Mouse (Mus musculus): ENCODE results near the gene Papolg. TPM values are rescaled to one million over a fixed set of nuclear protein-coding genes. Genes with fewer than 3 reads are reported as not detected.

Gene Papolg
- polyA plus RNA-seq, 1 experiment from 2014 or later = 22.8 TPM

GRCm38 (mm10) chr11:23853306-23853705 is 41.7 kb downstream of the Papolg start:
- H3K9ac ChIP-seq = no peak overlapping the region
- no peak for ATAC-seq (ENCODE audit: insufficient number of reproducible peaks, insufficient read depth, low FRiP score, low TSS enrichment)
- 67% methylated on average over 5 of the region's 5 CpGs for WGBS
- peaks cover 20% of the 10 kb centered on the region; the same call in 1 of the 2 replicates for H3K36me3 ChIP-seq
- no peaks in the 10 kb centered on the region for H3K4me1 ChIP-seq
- H3K9me3 ChIP-seq = no peaks in the 10 kb centered on the region
- H3K4me2 ChIP-seq (replicated peaks) = no peak overlapping the region
- no peak overlapping the region for H3K4me3 ChIP-seq
- H3K27me3 ChIP-seq = no peaks in the 10 kb centered on the region
- no peak overlapping the region for H3K27ac ChIP-seq

DNA sequence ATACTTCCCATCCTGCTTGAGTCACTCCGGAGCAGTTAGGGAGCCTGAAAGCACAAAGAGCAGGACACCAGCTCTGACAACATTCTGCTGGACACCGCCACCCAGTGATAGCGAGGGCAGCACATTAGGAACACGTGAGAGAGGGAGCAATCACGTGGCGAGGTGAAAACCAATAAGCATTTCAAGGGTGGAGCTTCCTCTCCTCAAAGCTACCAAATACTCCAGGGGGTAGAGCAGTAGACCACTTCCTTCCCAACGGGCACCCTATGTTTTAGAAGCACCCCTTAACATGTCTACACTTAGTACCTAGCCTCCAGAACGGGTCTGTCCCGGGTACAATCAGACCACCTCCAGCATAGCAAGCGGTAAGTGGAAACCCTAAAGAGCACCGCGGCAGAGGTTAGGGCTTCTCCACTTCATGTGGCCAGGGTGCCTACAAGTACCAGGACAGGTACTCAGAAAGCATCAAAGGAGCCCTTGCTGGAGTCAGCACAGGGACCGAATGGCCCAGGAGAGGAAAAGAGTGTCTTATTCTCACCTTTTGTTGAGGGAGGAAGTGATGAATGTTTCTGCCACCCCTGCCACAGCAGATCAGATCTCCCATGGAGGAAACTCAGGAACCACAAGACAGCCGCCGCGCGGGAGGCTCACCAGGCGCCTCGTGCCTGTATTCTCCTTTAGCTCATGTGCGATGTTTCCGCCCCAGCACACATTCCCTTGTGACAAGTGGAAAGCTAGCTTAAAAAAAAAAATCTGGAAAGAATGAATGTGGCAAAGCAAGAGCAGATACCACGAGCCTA is 48.8 kb downstream of the Papolg start:
- H3K4me1 ChIP-seq = no peaks in the 10 kb centered on the region
- no peak overlapping the region for H3K4me3 ChIP-seq
- H3K9ac ChIP-seq = no peak overlapping the region
- H3K27ac ChIP-seq = no peak overlapping the region
- H3K36me3 ChIP-seq = no peaks in the 10 kb centered on the region
- no peaks in the 10 kb centered on the region for H3K9me3 ChIP-seq
- no peaks in the 10 kb centered on the region for H3K27me3 ChIP-seq
- H3K4me2 ChIP-seq (replicated peaks) = no peak overlapping the region
- no peak for ATAC-seq (ENCODE audit: insufficient number of reproducible peaks, insufficient read depth, low FRiP score, low TSS enrichment)
- WGBS = 68% methylated on average over 22 of the region's 22 CpGs

DNA sequence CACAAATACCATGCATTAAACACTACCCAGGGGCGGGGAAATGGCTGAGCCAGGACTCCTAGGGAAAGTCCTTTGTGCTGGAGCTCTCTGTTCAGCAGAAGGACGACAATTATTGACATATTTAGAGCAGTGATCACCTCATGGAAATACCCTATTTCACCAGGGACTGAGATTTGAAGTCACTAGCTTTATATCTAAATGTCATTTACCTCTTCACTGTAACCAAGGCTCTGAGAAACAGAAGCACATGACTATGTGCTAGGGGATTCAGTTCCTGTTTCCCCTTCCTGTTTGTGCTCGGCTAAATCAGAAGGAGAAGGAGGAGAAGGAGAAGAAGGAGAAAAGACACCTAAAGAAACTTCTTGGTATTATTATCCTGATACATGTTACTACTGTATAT is 71.8 kb downstream of the Papolg start:
- 75% methylated on average over 3 of the region's 3 CpGs for WGBS

DNA sequence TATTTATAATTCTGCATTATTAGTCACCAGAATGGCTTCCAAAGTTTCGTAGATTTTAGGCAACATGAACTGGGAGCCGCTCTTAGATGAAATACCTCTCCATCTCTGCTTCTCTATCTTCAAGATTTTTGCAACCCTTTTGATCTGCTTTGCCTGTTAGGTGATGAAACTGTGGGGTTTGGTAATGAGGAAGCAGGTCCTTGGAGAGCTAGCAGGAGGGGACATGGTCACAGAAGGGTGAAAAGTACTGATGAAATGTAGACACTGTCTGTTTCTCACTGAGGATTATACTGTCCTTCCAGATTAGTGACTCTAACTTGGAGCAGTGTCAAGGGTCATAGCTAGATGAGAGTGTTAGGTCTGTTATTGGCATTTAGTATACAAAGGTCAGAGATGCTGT is 73.4 kb downstream of the Papolg start:
- no peak overlapping the region for H3K9ac ChIP-seq
- H3K27ac ChIP-seq = no peak overlapping the region
- no peaks in the 10 kb centered on the region for H3K27me3 ChIP-seq
- no peak for ATAC-seq (ENCODE audit: insufficient number of reproducible peaks, insufficient read depth, low FRiP score, low TSS enrichment)
- no peaks in the 10 kb centered on the region for H3K9me3 ChIP-seq
- whole genome bisulfite sequencing = 82% methylated on average over 2 of the region's 2 CpGs
- no peak overlapping the region for H3K4me3 ChIP-seq
- H3K36me3 ChIP-seq = no peaks in the 10 kb centered on the region
- no peak overlapping the region for H3K4me2 ChIP-seq (replicated peaks)
- H3K4me1 ChIP-seq = no peaks in the 10 kb centered on the region

More for the DNA sequence above, 71.8 kb downstream of the Papolg start:
- no peak for ATAC-seq (ENCODE audit: insufficient number of reproducible peaks, insufficient read depth, low FRiP score, low TSS enrichment)
- Histone ChIP-seq H3K9me3 (no peaks in the 10 kb centered on the region), H3K4me2 (replicated peaks) (no peak overlapping the region), H3K4me3 (no peak overlapping the region), H3K27ac (no peak overlapping the region), H3K36me3 (no peaks in the 10 kb centered on the region), H3K4me1 (no peaks in the 10 kb centered on the region), H3K27me3 (no peaks in the 10 kb centered on the region), H3K9ac (no peak overlapping the region)

GRCm38 (mm10) chr11:23820977-23821376 is 74.1 kb downstream of the Papolg start:
- Histone ChIP-seq H3K36me3 (no peaks in the 10 kb centered on the region), H3K4me2 (replicated peaks) (no peak overlapping the region), H3K4me1 (no peaks in the 10 kb centered on the region), H3K4me3 (no peak overlapping the region), H3K9ac (no peak overlapping the region), H3K9me3 (no peaks in the 10 kb centered on the region), H3K27ac (no peak overlapping the region), H3K27me3 (no peaks in the 10 kb centered on the region)
- WGBS = 77% methylated on average over 2 of the region's 2 CpGs
- no peak for ATAC-seq (ENCODE audit: insufficient number of reproducible peaks, insufficient read depth, low FRiP score, low TSS enrichment)

GRCm38 (mm10) chr11:23818745-23819144 is 76.3 kb downstream of the Papolg start:
- 67% methylated on average over 1 of the region's 1 CpGs for WGBS
- no peaks in the 10 kb centered on the region for H3K36me3 ChIP-seq
- no peak overlapping the region for H3K4me2 ChIP-seq (replicated peaks)
- H3K4me1 ChIP-seq = no peaks in the 10 kb centered on the region
- H3K27ac ChIP-seq = no peak overlapping the region
- H3K9me3 ChIP-seq = no peaks in the 10 kb centered on the region
- no peaks in the 10 kb centered on the region for H3K27me3 ChIP-seq
- no peak overlapping the region for H3K4me3 ChIP-seq
- no peak for ATAC-seq (ENCODE audit: insufficient number of reproducible peaks, insufficient read depth, low FRiP score, low TSS enrichment)
- no peak overlapping the region for H3K9ac ChIP-seq

Other genes starting within 250 kb of the Papolg start
- gene Pus10, start 229.6 kb downstream of the Papolg start, polyA plus RNA-seq (2016; fragmentation: Nextera tagmentation; extraction: Ambion mirVana) = 28.6 and 30.4 TPM in 2 replicates
- 38.4 and 40.0 TPM in 2 replicates for gene Pex13, start 229.3 kb downstream of the Papolg start, polyA plus RNA-seq (2016; fragmentation: Nextera tagmentation; extraction: Ambion mirVana)
- 0.93 and 0.97 TPM in 2 replicates for gene Rel, start 124.3 kb downstream of the Papolg start, polyA plus RNA-seq (2016; fragmentation: Nextera tagmentation; extraction: Ambion mirVana)
- gene A830031A19Rik, start 179.8 kb upstream of the Papolg start, polyA plus RNA-seq (2016; fragmentation: Nextera tagmentation; extraction: Ambion mirVana) = not detected in 2 replicates
- gene Bcl11a, start 182.8 kb upstream of the Papolg start, polyA plus RNA-seq (2016; fragmentation: Nextera tagmentation; extraction: Ambion mirVana) = 80.5 and 86.3 TPM in 2 replicates